14 mouse cellular contexts compared by ENCODE assay signal in the genomic region with DNA sequence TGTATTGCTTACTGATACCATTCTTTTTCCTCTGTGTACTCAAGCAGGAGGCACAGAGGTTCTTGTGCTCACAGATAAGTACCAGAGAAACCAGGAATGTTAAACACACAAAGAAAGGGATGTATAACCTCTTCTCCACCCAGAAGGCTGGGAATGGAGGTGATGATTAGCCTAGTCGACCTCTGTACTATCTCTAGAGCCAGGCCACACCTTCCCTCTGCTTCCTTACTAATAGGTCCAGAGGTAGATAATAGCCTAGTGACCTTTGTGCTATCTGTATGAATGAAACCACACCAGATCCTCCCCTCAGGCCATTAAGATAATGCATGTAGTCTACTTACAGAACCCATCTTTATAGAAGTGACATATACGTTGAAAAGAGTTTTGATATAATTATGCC. TPM values are rescaled to one million over a fixed set of nuclear protein-coding genes. Genes with fewer than 3 reads are reported as not detected.
"Had no signal": no experiment of that assay in that cellular context is flagged by ENCODE, and none has a peak within 500 bp of the region (broad histone marks: within the 10 kb centered on the region; RNA-seq: fewer than 3 reads in every experiment).

No protein-coding gene starts in this region.

- H3K36me3 ChIP-seq: hindbrain, embryonic 15.5 days; limb, embryonic 12.5 days; liver, embryonic 15.5 days; midbrain, embryonic 10.5 days; neural tube, embryonic 12.5 days had no signal

- DNase-seq: liver; lung, adult 2 months; midbrain, embryonic 14.5 days; spleen, adult 18-20 months; thymus, postnatal 4 days had no signal

- ATAC-seq: lung, postnatal 0 days had no signal

- H3K9me3 ChIP-seq: hindbrain, embryonic 15.5 days; limb, embryonic 12.5 days; liver, embryonic 15.5 days; midbrain, embryonic 10.5 days; neural tube, embryonic 12.5 days had no signal

- H3K9ac ChIP-seq: hindbrain, embryonic 15.5 days; limb, embryonic 12.5 days; liver, embryonic 15.5 days; neural tube, embryonic 12.5 days had no signal

- H3K4me1 ChIP-seq: hindbrain, embryonic 15.5 days; limb, embryonic 12.5 days; liver, embryonic 15.5 days; midbrain, embryonic 10.5 days; neural tube, embryonic 12.5 days had no signal

- H3K4me2 ChIP-seq: hindbrain, embryonic 15.5 days; limb, embryonic 12.5 days; liver, embryonic 15.5 days; neural tube, embryonic 12.5 days had no signal

- H3K4me3 ChIP-seq: hindbrain, embryonic 15.5 days; layer of hippocampus, adult 2 months; limb, embryonic 12.5 days; liver, embryonic 15.5 days; midbrain, embryonic 10.5 days; neural tube, embryonic 12.5 days had no signal

- H3K27me3 ChIP-seq: hindbrain, embryonic 15.5 days; limb, embryonic 12.5 days; liver, embryonic 15.5 days; neural tube, embryonic 12.5 days had no signal

- H3K27ac ChIP-seq: hindbrain, embryonic 15.5 days; layer of hippocampus, adult 2 months; limb, embryonic 12.5 days; liver, embryonic 15.5 days; midbrain, embryonic 10.5 days; neural tube, embryonic 12.5 days had no signal

RNA-seq across cellular contexts. Expression of a gene that starts 29.5 kb away (rescaled TPM):
- polyA plus RNA-seq: hindbrain, embryonic 15.5 days; limb, embryonic 12.5 days; liver, embryonic 15.5 days; lung, postnatal 0 days; midbrain, embryonic 10.5 days; midbrain, embryonic 14.5 days; neural tube, embryonic 12.5 days; stomach, embryonic 14.5 days; thymus, postnatal 0 days had no signal
